Mouse (Mus musculus) testis, adult 2 months (tissue): ENCODE data around the gene Onecut3.

Source experiments
- CTCF ChIP-seq: fragments of 200-500 bp; IDR thresholded peaks from 2 replicates; pipeline ENCODE4 v1.5.1; 2012; ENCODE audit warnings: low read depth, mild to moderate bottlenecking, inconsistent platforms, low read length, moderate library complexity; ENCODE audit not compliant: control insufficient read depth, insufficient read depth, insufficient replicate concordance
- POLR2A ChIP-seq: fragments of 200-500 bp; IDR thresholded peaks from 2 replicates; pipeline ENCODE4 v1.6.1; 2012; ENCODE audit warnings: low read depth, mild to moderate bottlenecking, inconsistent platforms, low read length, moderate library complexity; ENCODE audit not compliant: control insufficient read depth

DNA sequence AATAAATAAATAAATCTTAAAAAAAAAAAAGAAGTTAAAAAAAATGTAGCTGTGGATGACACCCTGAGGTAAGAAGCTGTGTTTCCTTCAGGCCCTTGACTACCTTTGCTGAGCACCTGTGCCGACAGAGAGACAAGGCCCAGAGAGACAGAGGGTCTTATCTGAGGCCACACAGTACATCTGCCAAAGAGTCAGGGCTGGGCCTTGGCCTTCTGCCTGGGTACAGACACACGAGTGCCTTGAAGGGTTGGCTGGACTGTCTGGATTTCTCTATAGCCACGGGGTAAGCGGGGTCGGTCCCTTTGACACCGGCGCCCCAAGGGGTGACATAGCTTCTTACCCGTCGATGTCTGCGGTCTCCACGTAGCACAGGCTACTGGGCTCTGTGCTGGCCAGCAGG lies 38.1 kb downstream of the Onecut3 start:
- no peak for TF ChIP-seq POLR2A
- 0 out of 2 replicates have a peak, but pooled peaks have one; percentile 10 for TF ChIP-seq CTCF
